Mouse (Mus musculus) splenic B cell, adult 2 months (primary cell): Measurements from ENCODE around the gene Rpl18a.

Source experiments
- DNase-seq: peaks from one replicate; pipeline ENCODE4 v3.0.0-alpha.2; 2011; ENCODE audit warnings: low read depth, low spot score
- H3K27me3 ChIP-seq: 2 replicates; pipeline ENCODE4 v1.6.1; 2012; ENCODE audit warnings: mild to moderate bottlenecking, low read length, moderate library complexity, mixed read lengths; ENCODE audit not compliant: control insufficient read depth, poor library complexity, insufficient read depth, severe bottlenecking
- H3K36me3 ChIP-seq: 2 replicates; pipeline ENCODE4 v1.6.1; 2012; ENCODE audit warnings: mild to moderate bottlenecking, low read length, moderate library complexity, mixed read lengths; ENCODE audit not compliant: control insufficient read depth, poor library complexity, insufficient read depth, severe bottlenecking

Gene Rpl18a

GRCm38 (mm10) chr8:70863956-70864711 lies 33.1 kb downstream of the Rpl18a start:
- no peaks in the 10 kb centered on the region for H3K36me3 ChIP-seq
- DNase-seq, result peak; percentile 46

DNA sequence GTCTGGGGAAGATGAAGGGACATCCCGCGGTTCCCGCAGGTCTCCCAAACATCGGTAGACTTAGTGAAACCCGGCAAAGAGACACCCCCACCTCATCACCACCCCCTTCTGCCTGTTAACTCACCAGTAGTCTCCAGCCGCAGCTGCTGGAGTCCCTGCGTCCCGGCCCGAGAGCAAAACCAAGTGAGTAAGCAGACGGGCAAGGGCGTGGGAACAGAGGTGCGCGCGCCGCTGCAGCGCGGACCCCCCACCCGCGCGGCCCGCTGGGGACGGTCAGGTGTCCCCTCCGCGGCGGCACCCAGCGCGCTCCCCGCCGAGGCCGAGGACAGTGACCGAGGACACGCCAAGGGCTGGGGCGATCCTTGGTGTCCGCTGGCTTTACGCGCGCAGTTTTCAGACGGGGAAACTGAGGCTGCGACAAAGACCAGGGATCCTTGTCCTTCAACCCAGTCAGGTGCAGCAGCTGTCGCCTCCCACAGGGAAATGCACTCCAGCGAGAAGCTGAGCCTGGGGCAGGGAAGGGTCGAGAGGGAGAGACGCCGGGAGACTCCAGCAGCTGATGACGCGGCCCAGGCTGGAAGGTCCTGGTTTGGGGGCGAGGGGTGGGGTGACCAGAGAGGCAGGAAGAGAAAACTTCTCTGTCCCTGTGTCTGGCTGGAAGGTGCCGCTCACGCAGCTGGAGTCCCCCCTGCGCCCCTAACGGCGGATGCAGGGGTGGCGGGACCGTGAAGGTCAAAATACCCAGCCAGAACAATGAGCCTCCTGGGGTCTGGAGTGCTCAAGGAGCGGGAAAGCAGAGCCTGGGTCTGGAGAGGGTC lies 34.2 kb downstream of the Rpl18a start, which contains the start of gene Kcnn1:
Gene Kcnn1 (minus strand): TSS at position 435 of the 818 bp plus-strand sequence.
- Histone ChIP-seq H3K27me3 (0 out of 2 replicates have a peak, but pooled peaks cover 1% of the 10 kb centered on the region), H3K36me3 (no peaks in the 10 kb centered on the region)
- DNase-seq, result peak; percentile 51

More at GRCm38 (mm10) chr8:70863956-70864711, 33.1 kb downstream of the Rpl18a start:
- H3K27me3 ChIP-seq, result 0 out of 2 replicates have a peak, but pooled peaks cover 1% of the 10 kb centered on the region

DNA sequence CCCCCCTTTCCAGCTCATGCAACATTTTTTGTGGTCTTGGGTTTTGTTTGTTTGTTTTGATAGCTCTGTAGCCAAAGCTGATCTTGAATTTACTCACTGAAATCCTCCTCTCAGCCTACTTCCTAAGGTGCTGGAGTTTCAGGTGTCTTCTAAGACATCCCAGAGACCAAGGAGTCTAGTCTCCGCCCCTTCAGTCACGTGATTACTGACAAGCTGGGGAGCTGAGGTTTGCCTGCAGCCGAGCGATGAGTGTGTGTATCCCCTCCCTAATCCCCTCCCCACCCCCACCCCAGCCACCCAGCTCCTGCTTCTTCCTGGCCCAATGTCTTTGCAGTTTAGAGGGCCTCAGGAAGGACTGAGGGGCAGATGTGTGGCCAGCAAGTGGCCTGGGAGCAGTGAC lies 39.7 kb downstream of the Rpl18a start:
- Histone ChIP-seq H3K36me3 (no peaks in the 10 kb centered on the region), H3K27me3 (no peaks in the 10 kb centered on the region)
- DNase-seq, result no peak

- no peak for DNase-seq
- Histone ChIP-seq H3K36me3 (no peaks in the 10 kb centered on the region), H3K27me3 (no peaks in the 10 kb centered on the region)
Measured at GRCm38 (mm10) chr8:70856541-70857197, 40.5 kb downstream of the Rpl18a start.

DNA sequence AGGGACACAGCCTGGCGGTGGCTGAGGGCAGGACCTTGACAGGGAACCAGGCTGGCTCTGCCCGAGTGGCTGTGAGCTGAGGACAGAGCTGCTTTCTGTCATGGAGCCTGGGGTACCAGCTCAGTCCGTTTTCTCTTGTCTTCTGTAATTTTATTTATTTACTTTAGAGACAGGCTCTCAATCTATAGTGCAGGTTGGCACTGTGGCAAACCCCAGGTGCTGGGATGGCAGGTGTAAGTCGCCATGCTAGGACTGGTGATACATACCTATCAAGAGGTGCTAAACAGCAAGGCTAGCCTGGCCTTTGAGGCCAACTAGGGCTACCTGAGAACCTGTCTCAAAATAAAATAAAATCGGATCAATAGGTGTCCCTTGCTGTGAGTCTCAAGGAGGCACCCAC lies 41.2 kb downstream of the Rpl18a start:
- no peak for DNase-seq
- Histone ChIP-seq H3K36me3 (no peaks in the 10 kb centered on the region), H3K27me3 (no peaks in the 10 kb centered on the region)

DNA sequence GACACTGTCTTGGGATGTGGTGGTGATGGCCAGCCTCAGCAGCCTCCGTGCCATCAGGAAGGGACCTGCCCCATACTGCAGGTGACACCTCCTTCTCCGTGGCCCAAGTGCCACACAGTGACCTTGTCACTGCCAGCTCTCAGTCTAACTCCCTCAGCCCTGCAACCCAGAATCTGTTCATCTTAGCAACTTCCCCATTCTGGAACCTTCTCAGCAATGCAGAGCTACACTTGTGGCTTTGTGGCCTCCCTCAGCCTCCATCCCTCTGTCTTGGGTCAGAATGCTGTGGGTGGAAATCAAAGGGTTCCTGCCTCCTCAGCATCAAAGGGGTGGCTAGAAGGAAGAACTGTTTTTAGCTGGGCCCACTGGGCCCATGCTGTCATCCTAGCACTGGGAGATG lies 43.3 kb downstream of the Rpl18a start:
- Histone ChIP-seq H3K27me3 (no peaks in the 10 kb centered on the region), H3K36me3 (no peaks in the 10 kb centered on the region)
- peak; percentile 81 for DNase-seq

- Histone ChIP-seq H3K27me3 (no peaks in the 10 kb centered on the region), H3K36me3 (no peaks in the 10 kb centered on the region)
- no peak for DNase-seq
Measured at GRCm38 (mm10) chr8:70852595-70853231, 44.5 kb downstream of the Rpl18a start.

- no peak for DNase-seq
- no peaks in the 10 kb centered on the region for H3K36me3 ChIP-seq
- no peaks in the 10 kb centered on the region for H3K27me3 ChIP-seq
Measured at GRCm38 (mm10) chr8:70851837-70852236, 45.4 kb downstream of the Rpl18a start.

DNA sequence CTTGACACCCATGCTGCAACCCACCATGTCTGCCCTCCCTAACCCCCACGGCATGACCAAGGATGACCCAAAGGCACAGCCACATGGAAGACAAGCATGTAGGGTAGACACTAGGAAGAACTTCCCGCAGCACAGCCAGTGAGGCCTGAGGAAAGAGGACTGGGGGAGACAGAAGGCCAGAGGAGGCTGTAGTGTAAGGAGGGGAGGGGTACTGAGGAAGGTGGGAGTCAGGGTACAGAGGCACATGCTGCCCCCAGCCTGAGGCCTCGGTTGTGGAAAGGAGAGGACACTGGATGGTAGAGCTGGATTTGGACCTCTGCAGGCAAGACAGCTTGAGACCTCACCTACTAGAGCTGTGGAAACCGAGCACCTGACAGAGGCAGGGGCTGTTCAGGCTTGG lies 46.3 kb downstream of the Rpl18a start:
- no peak for DNase-seq
- H3K36me3 ChIP-seq, result no peaks in the 10 kb centered on the region

GRCm38 (mm10) chr8:70850132-70850845 lies 46.9 kb downstream of the Rpl18a start:
- Histone ChIP-seq H3K36me3 (no peaks in the 10 kb centered on the region), H3K27me3 (no peaks in the 10 kb centered on the region)
- no peak for DNase-seq

More for the DNA sequence above, 46.3 kb downstream of the Rpl18a start:
- no peaks in the 10 kb centered on the region for H3K27me3 ChIP-seq

- DNase-seq, result no peak
- no peaks in the 10 kb centered on the region for H3K36me3 ChIP-seq
- no peaks in the 10 kb centered on the region for H3K27me3 ChIP-seq
Measured at GRCm38 (mm10) chr8:70849333-70849990, 47.8 kb downstream of the Rpl18a start.

DNA sequence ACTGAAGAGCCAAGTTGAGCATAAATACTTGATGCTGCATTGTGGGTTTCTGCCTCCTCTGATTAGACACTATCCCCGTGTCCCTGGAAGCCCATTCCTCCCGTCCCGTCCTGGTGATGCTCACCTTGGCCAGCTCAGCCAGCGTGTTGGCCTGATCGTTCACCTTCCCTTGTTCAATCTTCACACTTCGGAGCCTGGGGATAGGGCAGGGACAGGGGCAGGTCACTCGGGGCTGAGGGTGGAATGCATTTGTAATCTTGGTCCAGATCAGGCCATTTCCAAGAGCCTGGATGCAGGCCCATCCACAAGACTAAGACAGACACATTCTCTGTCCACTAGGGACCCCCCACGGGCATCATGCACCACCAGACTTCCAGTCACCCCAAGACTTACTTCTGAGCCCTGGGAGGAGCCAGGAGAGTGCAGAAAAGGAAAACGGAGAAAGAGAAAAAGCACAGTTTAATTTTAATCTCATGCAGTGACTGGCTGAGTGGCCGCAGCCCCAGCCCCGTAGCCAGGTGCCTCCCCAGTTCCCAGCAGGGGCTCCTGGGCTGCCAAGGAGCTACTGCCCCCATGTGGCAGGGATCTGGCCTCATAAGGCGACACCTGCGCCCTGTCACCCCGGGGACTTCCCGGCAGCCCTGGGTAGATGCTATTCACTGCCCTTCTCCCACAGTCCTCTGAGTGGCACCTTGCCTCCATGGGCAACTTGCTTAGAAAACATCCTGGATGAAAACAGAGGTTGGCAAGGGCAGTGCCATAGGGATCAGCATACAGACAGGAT lies 50.6 kb downstream of the Rpl18a start:
- DNase-seq, result peak; percentile 72
- no peaks in the 10 kb centered on the region for H3K36me3 ChIP-seq

DNA sequence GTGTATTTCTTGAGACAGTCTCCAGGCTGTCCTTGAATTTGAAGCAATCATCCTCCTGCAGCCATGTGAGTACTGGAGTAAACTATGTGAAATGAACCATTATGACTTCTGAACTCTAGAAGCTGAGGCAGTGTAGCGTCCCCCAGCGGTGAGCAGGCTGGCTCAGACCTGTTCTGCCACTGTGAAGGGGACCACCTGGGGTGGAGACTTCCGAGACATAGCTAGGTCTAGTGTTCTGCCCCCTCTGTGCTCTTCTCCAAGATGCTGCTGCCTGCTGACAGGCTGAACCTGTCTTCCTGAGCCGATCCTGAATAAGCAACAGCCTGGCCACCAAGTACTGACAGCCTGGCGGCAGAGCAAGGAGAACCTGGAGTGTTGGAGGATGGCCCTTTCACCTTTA lies 52.1 kb downstream of the Rpl18a start:
- Histone ChIP-seq H3K36me3 (no peaks in the 10 kb centered on the region), H3K27me3 (no peaks in the 10 kb centered on the region)
- no peak for DNase-seq

More for the DNA sequence above, 50.6 kb downstream of the Rpl18a start:
- H3K27me3 ChIP-seq, result no peaks in the 10 kb centered on the region
